Mouse (Mus musculus) layer of hippocampus, adult 18-20 months (tissue): Measurements from ENCODE around the gene Kdm5c. TPM values are rescaled to one million over a fixed set of nuclear protein-coding genes. Genes with fewer than 3 reads are reported as not detected.
"Not testable (repeated sequence)": the region's sequence is repeated elsewhere in the genome, so short reads cannot be mapped to it uniquely, and the experiment has no call there.

Experiments
- DNase-seq, 2 experiments: peaks; one replicate each; pipeline ENCODE4 v3.0.0; 2022; ENCODE audit warnings: low spot score in 2 of 2
- total RNA-seq, 2 experiments: library from RNA; stranded (reverse); gene quantifications; 2 replicates each; pipeline ENCODE4 v1.2.3; 2021

The Kdm5c gene
- total RNA-seq, 2 experiments from 2014 or later, result 45.4 to 79.6 TPM

GRCm38 (mm10) chrX:152284746-152285145 is 51.9 kb downstream of the Kdm5c start:
- DNase-seq, result no peak

GRCm38 (mm10) chrX:152287026-152287425 is 54.2 kb downstream of the Kdm5c start:
- DNase-seq, result not testable (repeated sequence)

- DNase-seq, result no peak
Measured at GRCm38 (mm10) chrX:152306224-152306623, 73.4 kb downstream of the Kdm5c start.

- no peak for DNase-seq
Measured at GRCm38 (mm10) chrX:152307371-152307770, 74.6 kb downstream of the Kdm5c start.

GRCm38 (mm10) chrX:152307942-152308341 is 75.1 kb downstream of the Kdm5c start:
- peak; percentile 19 to 22 for DNase-seq

- no peak for DNase-seq
Measured at GRCm38 (mm10) chrX:152320535-152320934, 87.7 kb downstream of the Kdm5c start.

- no peak for DNase-seq
Measured at GRCm38 (mm10) chrX:152322776-152323175, 90.0 kb downstream of the Kdm5c start.

- DNase-seq, result no peak
Measured at GRCm38 (mm10) chrX:152323584-152323983, 90.8 kb downstream of the Kdm5c start.

Other genes with a start within 250 kb of the Kdm5c start
- 10 to 100 TPM; 48.6 to 49.5 TPM for gene Hsd17b10, start 231.2 kb upstream of the Kdm5c start, total RNA-seq
- gene Ribc1, start 216.7 kb upstream of the Kdm5c start, total RNA-seq, result not detected
- gene Smc1a, start 216.6 kb upstream of the Kdm5c start, total RNA-seq, result 10 to 100 TPM; 49.4 to 49.9 TPM
- gene Iqsec2, start 88.8 kb upstream of the Kdm5c start, total RNA-seq, result 100 to 1,000 TPM; 157 to 175 TPM
- 10 to 100 TPM; 51.1 to 55.2 TPM for gene Kantr, start 94.5 kb downstream of the Kdm5c start, total RNA-seq
- 100 to 1,000 TPM; 110 to 121 TPM for gene Tspyl2, start 109.4 kb downstream of the Kdm5c start, total RNA-seq
- gene Gpr173, start 135.7 kb downstream of the Kdm5c start, total RNA-seq, result 10 to 100 TPM; 12.0 to 14.4 TPM